Mouse (Mus musculus) adrenal gland, adult 2 months (tissue): ENCODE results near the gene Gm11115. TPM values are rescaled to one million over a fixed set of nuclear protein-coding genes. Genes with fewer than 3 reads are reported as not detected.

Experiments used
- DNase-seq: peaks from one replicate; pipeline ENCODE4 v3.0.0; 2021
- long read RNA-seq: library from polyadenylated mRNA; stranded (forward); transcript quantifications from one replicate; pipeline ENCODE4 v2.0.0, GENCODE M21; 2021
- polyA plus RNA-seq: library from polyadenylated mRNA; depleted of rRNA; stranded (reverse); fragments of >200 nt; gene quantifications from 2 replicates; pipeline ENCODE4 v1.2.3, GENCODE M21; 2012; rRNA removed
- total RNA-seq, 2 experiments: library from RNA; stranded (reverse); gene quantifications; 2 replicates each; pipeline ENCODE4 v1.2.3; 2021

Gm11115 gene
- total RNA-seq (not detected), polyA plus RNA-seq (not detected in 2 replicates)
- long read RNA-seq = 0 reads

DNA sequence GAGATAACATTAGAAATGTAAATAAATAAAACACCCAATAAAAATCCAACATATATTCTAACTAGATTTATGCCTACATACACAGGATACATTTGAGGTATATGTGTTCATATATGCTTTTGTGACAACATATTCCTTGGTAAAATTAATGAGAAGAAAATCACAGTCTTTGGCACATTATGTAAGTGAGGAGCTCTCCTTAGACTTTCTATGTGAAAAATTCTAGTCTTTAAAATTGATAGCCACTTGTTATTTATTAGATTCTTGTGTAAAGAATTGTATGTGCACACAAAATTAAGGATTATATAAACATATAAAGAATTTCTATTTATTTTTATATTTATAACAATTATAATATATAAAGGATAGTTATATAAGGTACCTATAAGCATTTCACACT lies at the start of gene Gm11115:
Gene Gm11115, minus strand, starts transcription at position 101 of the 400 bp plus-strand sequence.
- no peak for DNase-seq

DNA sequence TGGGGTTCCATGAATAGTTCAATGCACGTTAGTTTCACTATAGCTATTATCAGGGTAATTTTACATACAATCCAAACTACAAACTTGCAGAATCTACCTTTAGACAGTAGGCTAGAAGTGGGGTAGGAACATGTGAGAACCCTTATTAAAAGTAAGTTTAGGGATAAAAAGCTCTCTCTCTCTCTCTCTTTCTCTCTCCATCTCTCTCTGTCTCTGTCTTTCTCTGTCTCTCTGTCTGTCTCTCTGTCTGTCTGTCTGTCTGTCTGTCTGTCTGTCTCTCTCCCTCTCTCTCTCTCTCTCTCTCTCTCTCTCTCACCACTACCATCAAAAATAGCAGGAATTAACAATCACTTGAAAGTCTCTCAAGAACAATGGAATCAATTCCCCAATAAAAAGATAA lies 42.5 kb downstream of the Gm11115 start, which contains the start of gene Gm11116:
Gene Gm11116, minus strand, starts transcription at position 101 of the 400 bp plus-strand sequence.
- no peak for DNase-seq

Other genes with a start within 250 kb of the Gm11115 start
- not detected for gene Csn3, start 228.5 kb downstream of the Gm11115 start, total RNA-seq
- not detected in 2 replicates for gene Csn3, start 228.5 kb downstream of the Gm11115 start, polyA plus RNA-seq
- not detected for gene 2310003L06Rik, start 184.6 kb downstream of the Gm11115 start, total RNA-seq
- gene 2310003L06Rik, start 184.6 kb downstream of the Gm11115 start, polyA plus RNA-seq = not detected in 2 replicates
- not detected for gene Gm28434, start 184.6 kb downstream of the Gm11115 start, total RNA-seq
- gene Gm28434, start 184.6 kb downstream of the Gm11115 start, polyA plus RNA-seq = not detected in 2 replicates
- not detected for gene Cabs1, start 174.7 kb downstream of the Gm11115 start, total RNA-seq
- gene Cabs1, start 174.7 kb downstream of the Gm11115 start, polyA plus RNA-seq = not detected in 2 replicates
- not detected for gene Smr3a, start 151.6 kb downstream of the Gm11115 start, total RNA-seq
- gene Smr3a, start 151.6 kb downstream of the Gm11115 start, polyA plus RNA-seq = not detected in 2 replicates
- gene Smr2, start 67.5 kb downstream of the Gm11115 start, total RNA-seq = not detected
- not detected in 2 replicates for gene Smr2, start 67.5 kb downstream of the Gm11115 start, polyA plus RNA-seq
- gene Gm11116, start 42.6 kb downstream of the Gm11115 start, total RNA-seq = not detected
- not detected in 2 replicates for gene Gm11116, start 42.6 kb downstream of the Gm11115 start, polyA plus RNA-seq
- gene Gm7714, start 114.8 kb upstream of the Gm11115 start, total RNA-seq = not detected
- gene Gm7714, start 114.8 kb upstream of the Gm11115 start, polyA plus RNA-seq = not detected in 2 replicates
- not detected for gene Prol1, start 163.2 kb upstream of the Gm11115 start, total RNA-seq
- not detected in 2 replicates for gene Prol1, start 163.2 kb upstream of the Gm11115 start, polyA plus RNA-seq
- not detected for gene Amtn, start 222.0 kb upstream of the Gm11115 start, total RNA-seq
- not detected in 2 replicates for gene Amtn, start 222.0 kb upstream of the Gm11115 start, polyA plus RNA-seq